Mouse (Mus musculus): ENCODE measurements around the gene Cdh13. TPM values are rescaled to one million over a fixed set of nuclear protein-coding genes. Genes with fewer than 3 reads are reported as not detected.

The Cdh13 gene
- polyA plus RNA-seq, 1 experiment from 2014 or later = 0.53 TPM

DNA sequence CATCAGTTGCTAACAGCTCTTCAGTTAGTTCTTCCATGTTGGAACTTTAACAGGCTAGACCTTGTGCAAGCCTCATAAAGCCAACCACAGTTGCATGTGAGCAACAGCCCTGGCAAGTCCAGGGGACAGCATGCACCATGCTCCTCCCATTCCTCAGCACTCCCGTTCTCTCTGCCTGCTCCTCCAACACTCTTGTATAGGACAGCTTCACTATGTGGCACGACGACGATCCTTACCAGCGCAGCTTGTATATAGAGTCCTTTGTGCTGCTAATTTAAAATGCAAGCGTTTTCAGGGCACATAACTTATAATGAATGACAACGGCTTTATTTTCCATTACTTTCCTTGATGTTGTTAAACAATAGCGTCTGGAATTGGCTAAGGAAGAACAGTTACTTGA is 654.5 kb downstream of the Cdh13 start:
- Histone ChIP-seq H3K9me3 (ENCODE audit: low read length) (peaks cover 2% of the 10 kb centered on the region; the same call in 1 of the 2 replicates), H3K27me3 (ENCODE audit: insufficient read depth, low read length) (no peaks in the 10 kb centered on the region), H3K4me3 (ENCODE audit: low read depth, low read length) (no peak overlapping the region), H3K9ac (replicated peaks) (no peak overlapping the region), H3K4me1 (ENCODE audit: insufficient read depth) (no peaks in the 10 kb centered on the region), H3K27ac (ENCODE audit: low read depth) (no peak overlapping the region), H3K4me2 (ENCODE audit: low read depth, low read length) (no peak overlapping the region), H3K36me3 (replicated peaks; ENCODE audit: insufficient read depth, low read length) (no peaks in the 10 kb centered on the region)
- ATAC-seq (no peak), DNase-seq (no peak)
- TF ChIP-seq EP300 (IDR thresholded peaks at IDR 0.05; ENCODE audit: low read depth) (no peak), CTCF (IDR thresholded peaks at IDR 0.05; ENCODE audit: low read depth) (no peak)
- 57% methylated on average over 8 of the region's 8 CpGs for WGBS (ENCODE audit: insufficient replicate concordance)

DNA sequence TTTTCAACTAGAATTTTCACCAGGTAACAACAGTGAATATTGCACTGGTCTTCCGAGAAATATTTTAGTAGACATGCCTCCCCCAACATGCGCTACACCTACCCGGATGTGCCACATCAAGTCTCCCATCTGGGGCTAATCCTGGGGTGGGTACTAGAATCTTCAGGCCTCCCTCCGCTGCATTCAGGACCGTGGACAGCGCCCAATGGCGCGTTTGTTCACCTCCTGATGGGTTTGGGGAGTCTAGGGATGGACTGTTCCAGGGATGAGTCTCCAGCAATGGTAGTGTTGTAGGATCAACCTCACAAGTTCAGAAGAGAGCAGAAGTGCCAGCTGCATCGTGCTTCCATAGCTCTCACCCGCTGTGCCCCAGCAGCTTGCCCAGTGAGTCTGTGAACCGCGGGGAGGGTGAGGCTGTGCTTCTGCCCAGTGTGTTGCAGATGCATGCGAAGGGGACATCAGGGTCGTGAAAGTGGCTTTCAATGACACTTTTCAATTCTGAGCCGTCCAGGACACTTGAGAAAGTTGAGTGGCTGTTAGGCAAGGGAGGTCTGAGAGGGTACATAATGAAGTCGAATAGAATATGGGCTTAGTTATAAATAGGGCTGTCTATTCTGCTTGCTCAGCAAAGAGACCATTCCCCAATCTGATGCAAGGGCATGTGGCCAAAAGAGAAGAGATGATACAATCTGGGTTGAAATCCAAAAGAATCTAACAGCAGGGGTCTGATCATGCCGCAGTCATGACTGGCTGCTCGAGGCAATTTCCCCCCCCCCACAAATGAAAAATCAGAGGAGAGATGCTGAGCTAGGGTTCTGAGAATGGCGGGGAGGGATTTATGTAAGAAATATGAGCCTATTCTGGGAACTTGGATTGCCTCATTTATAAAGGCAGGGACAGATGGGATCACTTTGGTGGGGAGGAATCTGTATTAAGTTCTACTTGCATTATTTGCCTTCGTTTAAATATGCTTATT is 668.5 kb downstream of the Cdh13 start:
- ATAC-seq = no peak
- H3K27me3 ChIP-seq (ENCODE audit: insufficient read depth, low read length) = no peaks in the 10 kb centered on the region
- H3K4me1 ChIP-seq (ENCODE audit: insufficient read depth) = no peaks in the 10 kb centered on the region
- H3K36me3 ChIP-seq (replicated peaks; ENCODE audit: insufficient read depth, low read length) = no peaks in the 10 kb centered on the region
- TF ChIP-seq CTCF (IDR thresholded peaks at IDR 0.05; ENCODE audit: low read depth) (no peak), EP300 (IDR thresholded peaks at IDR 0.05; ENCODE audit: low read depth) (no peak)
- no peak overlapping the region for H3K4me3 ChIP-seq (ENCODE audit: low read depth, low read length)
- 53% methylated on average over 20 of the region's 20 CpGs for WGBS (ENCODE audit: insufficient replicate concordance)
- no peak overlapping the region for H3K9ac ChIP-seq (replicated peaks)
- H3K27ac ChIP-seq (ENCODE audit: low read depth) = no peak overlapping the region
- H3K4me2 ChIP-seq (ENCODE audit: low read depth, low read length) = no peak overlapping the region
- no peak for DNase-seq
- H3K9me3 ChIP-seq (ENCODE audit: low read length) = no peaks in the 10 kb centered on the region; the same call in 1 of the 2 replicates

DNA sequence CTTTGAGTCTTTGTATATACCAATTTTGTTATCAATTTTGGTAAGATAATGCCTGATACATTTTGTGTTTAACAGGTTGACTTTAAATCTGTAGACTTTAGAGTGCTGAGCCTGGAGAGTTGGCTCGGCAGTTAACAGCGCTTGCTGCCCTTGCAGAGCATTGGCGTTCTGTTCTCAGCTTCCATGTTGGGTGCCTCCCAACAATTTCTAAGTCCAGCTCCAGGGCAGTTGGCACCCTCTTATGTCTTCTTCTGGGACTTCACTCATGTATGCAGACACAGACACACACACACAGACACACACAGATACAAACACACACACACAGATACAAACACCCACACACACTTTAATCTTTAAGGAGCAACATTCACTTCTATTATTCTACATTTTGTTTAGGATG is 672.6 kb downstream of the Cdh13 start:
- no peaks in the 10 kb centered on the region for H3K9me3 ChIP-seq (ENCODE audit: low read length)
- H3K4me3 ChIP-seq (ENCODE audit: low read depth, low read length) = no peak overlapping the region
- H3K27ac ChIP-seq (ENCODE audit: low read depth) = no peak overlapping the region
- TF ChIP-seq CTCF (IDR thresholded peaks at IDR 0.05; ENCODE audit: low read depth) = no peak
- no peak for TF ChIP-seq EP300 (IDR thresholded peaks at IDR 0.05; ENCODE audit: low read depth)
- no peaks in the 10 kb centered on the region for H3K27me3 ChIP-seq (ENCODE audit: insufficient read depth, low read length)
- H3K4me1 ChIP-seq (ENCODE audit: insufficient read depth) = no peaks in the 10 kb centered on the region
- no peak for DNase-seq
- ATAC-seq = no peak
- WGBS (ENCODE audit: insufficient replicate concordance) = 77% methylated on average over 3 of the region's 3 CpGs
- no peak overlapping the region for H3K9ac ChIP-seq (replicated peaks)
- no peak overlapping the region for H3K4me2 ChIP-seq (ENCODE audit: low read depth, low read length)
- H3K36me3 ChIP-seq (replicated peaks; ENCODE audit: insufficient read depth, low read length) = no peaks in the 10 kb centered on the region

DNA sequence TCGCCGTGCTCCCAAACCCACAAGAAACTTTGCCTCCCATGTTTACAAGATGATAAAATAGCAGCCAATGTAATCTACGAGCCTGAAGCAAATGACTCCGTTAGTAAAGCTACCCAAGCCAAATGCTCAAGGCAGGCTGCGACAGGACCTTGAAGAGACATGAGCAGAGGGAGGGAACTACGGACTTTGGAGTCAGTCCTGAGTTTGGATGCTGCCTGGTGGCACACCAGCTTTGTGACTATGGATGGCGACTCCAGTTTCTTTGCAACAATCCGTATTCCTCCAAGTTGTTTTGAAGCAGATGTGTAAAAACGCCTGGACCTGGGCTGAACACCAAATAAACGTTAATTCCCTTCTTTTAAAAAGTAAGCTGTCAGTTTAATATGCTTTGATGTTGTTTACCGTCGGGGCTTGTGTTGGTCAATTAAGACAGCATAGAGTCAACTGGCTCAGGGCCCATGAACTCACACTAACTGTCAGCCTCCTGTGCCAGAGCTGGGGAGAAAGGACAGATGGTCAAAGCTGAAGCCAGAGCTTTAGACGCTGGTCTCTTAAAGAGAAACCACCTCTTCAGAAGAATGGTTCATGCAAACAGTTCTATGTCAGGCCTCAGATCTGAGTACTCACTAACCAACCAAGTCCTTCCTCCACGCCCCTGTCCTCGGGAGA is 678.5 kb downstream of the Cdh13 start:
- H3K4me1 ChIP-seq (ENCODE audit: insufficient read depth) = no peaks in the 10 kb centered on the region
- H3K27me3 ChIP-seq (ENCODE audit: insufficient read depth, low read length) = no peaks in the 10 kb centered on the region
- H3K27ac ChIP-seq (ENCODE audit: low read depth) = no peak overlapping the region
- no peak overlapping the region for H3K4me2 ChIP-seq (ENCODE audit: low read depth, low read length)
- DNase-seq = no peak
- TF ChIP-seq CTCF (IDR thresholded peaks at IDR 0.05; ENCODE audit: low read depth) (no peak), EP300 (IDR thresholded peaks at IDR 0.05; ENCODE audit: low read depth) (no peak)
- WGBS (ENCODE audit: insufficient replicate concordance) = 69% methylated on average over 15 of the region's 15 CpGs
- H3K9ac ChIP-seq (replicated peaks) = no peak overlapping the region
- ATAC-seq = no peak
- H3K4me3 ChIP-seq (ENCODE audit: low read depth, low read length) = no peak overlapping the region
- H3K36me3 ChIP-seq (replicated peaks; ENCODE audit: insufficient read depth, low read length) = no peaks in the 10 kb centered on the region
- no peaks in the 10 kb centered on the region for H3K9me3 ChIP-seq (ENCODE audit: low read length)

DNA sequence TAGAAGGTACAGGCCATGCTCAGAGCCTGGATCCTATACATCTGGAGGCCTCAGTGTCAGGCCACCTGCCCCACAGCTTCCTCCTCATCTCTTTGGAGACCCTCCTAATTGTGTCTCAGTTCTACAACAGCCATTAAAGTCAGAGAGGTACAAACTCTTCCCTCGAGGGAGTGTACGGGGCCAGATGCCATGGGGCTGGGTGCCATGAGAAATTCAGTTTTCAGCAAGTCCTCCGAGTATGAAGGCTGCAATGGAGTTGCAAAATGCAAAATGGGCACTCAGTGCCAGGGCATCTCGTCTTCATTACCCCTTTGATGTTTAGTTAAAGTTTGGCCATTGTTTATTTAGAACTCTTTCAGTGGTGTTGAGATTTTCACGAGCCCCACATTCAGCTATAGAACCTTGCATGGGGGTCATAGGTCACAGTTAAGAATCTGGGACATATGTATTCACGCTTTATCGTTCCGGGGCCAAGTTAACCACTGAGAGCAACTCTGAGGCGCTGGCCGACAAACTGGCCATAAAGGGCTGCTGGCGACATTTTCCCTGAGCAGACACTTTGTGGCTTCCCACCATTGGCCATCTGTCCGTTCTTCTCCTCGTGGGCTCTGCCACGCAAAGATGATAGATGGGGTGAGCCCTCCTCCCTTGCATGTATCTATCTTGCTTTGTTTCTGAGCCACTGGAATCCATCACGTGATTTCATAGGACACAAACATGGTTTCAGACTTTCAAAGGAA is 681.7 kb downstream of the Cdh13 start:
- ATAC-seq (no peak), DNase-seq (no peak)
- no peaks in the 10 kb centered on the region for H3K27me3 ChIP-seq (ENCODE audit: insufficient read depth, low read length)
- H3K9me3 ChIP-seq (ENCODE audit: low read length) = no peaks in the 10 kb centered on the region
- 78% methylated on average over 15 of the region's 15 CpGs for WGBS (ENCODE audit: insufficient replicate concordance)
- no peaks in the 10 kb centered on the region for H3K36me3 ChIP-seq (replicated peaks; ENCODE audit: insufficient read depth, low read length)
- H3K4me3 ChIP-seq (ENCODE audit: low read depth, low read length) = no peak overlapping the region
- no peak overlapping the region for H3K9ac ChIP-seq (replicated peaks)
- TF ChIP-seq CTCF (IDR thresholded peaks at IDR 0.05; ENCODE audit: low read depth) (no peak), EP300 (IDR thresholded peaks at IDR 0.05; ENCODE audit: low read depth) (no peak)
- no peaks in the 10 kb centered on the region for H3K4me1 ChIP-seq (ENCODE audit: insufficient read depth)
- H3K4me2 ChIP-seq (ENCODE audit: low read depth, low read length) = no peak overlapping the region
- no peak overlapping the region for H3K27ac ChIP-seq (ENCODE audit: low read depth)

DNA sequence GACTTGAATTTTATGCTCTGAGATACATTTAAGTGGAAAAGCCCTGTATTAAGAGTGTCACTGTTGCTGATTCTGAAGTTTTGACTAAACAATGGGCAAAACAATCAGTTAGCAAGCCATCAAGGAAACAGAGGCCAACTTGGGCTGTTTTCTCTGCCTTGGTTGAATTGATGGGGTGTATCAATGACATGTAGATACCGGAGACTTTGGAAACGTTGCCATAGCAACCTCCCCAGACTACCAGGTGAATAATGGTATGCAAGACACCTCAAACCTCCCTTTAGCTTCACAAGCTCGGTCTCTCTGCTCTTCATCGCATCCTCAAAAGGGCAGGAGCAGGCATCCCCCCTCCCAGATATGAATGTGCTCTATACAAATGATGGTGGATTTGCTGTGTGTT is 685.4 kb downstream of the Cdh13 start:
- no peak overlapping the region for H3K4me2 ChIP-seq (ENCODE audit: low read depth, low read length)
- TF ChIP-seq EP300 (IDR thresholded peaks at IDR 0.05; ENCODE audit: low read depth) (no peak), CTCF (IDR thresholded peaks at IDR 0.05; ENCODE audit: low read depth) (no peak)
- no peak overlapping the region for H3K27ac ChIP-seq (ENCODE audit: low read depth)
- H3K36me3 ChIP-seq (replicated peaks; ENCODE audit: insufficient read depth, low read length) = no peaks in the 10 kb centered on the region
- no peak for DNase-seq
- H3K9me3 ChIP-seq (ENCODE audit: low read length) = peaks cover 3% of the 10 kb centered on the region; the same call in 1 of the 2 replicates
- H3K4me1 ChIP-seq (ENCODE audit: insufficient read depth) = no peaks in the 10 kb centered on the region
- ATAC-seq = no peak
- H3K4me3 ChIP-seq (ENCODE audit: low read depth, low read length) = no peak overlapping the region
- no peak overlapping the region for H3K9ac ChIP-seq (replicated peaks)
- WGBS (ENCODE audit: insufficient replicate concordance) = 63% methylated on average over 4 of the region's 4 CpGs
- H3K27me3 ChIP-seq (ENCODE audit: insufficient read depth, low read length) = no peaks in the 10 kb centered on the region

All from liver, postnatal 0 days (tissue).